Mouse (Mus musculus): ENCODE results near the gene Chmp6.

The Chmp6 gene

GRCm38 (mm10) chr11:119913291-119913934 lies at the start of gene Chmp6:
Chmp6 (plus strand) TSS chr11:119913441.
- DNase-seq = peak; percentile 86

GRCm38 (mm10) chr11:119866837-119867236 lies 46.4 kb upstream of the Chmp6 start:
- DNase-seq = no peak

DNA sequence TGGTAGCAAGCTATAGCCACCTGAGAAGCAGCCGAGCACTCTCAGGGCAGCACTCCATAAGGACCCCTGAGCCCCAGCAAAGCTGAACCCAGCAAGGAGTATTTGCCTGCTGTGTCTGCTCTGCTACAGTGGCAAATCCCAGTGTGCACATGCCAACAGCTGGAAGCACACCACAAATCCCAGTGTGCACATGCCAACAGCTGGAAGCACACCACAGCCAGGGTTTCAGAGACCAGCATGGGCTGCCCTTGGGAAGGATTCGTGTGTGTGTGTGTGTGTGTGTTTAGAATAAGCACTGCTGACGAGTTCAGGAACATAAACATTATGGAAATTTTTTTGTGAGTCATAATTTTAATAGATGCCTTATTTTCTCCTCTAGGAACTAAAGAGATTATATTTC lies 45.1 kb upstream of the Chmp6 start:
- no peak for DNase-seq

DNA sequence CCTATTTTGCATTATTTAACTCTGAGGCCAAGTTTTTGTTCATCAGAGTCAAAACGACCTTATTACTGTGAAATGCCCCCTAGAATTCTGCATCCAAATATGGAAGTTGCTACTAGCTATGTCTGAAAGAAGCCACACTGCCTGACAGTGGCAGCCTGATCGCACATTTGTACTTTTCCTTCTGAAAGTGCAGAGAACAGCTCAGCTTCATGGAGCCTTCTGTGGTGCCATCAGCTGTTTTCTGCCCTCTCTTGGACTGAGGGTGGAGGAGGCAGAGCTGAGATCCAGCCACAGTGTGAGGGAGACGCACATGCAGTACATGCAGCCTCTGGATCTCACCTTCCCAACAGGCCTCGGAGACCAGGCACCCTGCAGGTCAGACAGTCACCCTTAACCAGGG lies 44.7 kb upstream of the Chmp6 start:
- no peak for DNase-seq

GRCm38 (mm10) chr11:119871141-119871540 lies 42.1 kb upstream of the Chmp6 start:
- DNase-seq = peak; percentile 51

GRCm38 (mm10) chr11:119873643-119874042 lies 39.6 kb upstream of the Chmp6 start:
- DNase-seq = no peak

DNA sequence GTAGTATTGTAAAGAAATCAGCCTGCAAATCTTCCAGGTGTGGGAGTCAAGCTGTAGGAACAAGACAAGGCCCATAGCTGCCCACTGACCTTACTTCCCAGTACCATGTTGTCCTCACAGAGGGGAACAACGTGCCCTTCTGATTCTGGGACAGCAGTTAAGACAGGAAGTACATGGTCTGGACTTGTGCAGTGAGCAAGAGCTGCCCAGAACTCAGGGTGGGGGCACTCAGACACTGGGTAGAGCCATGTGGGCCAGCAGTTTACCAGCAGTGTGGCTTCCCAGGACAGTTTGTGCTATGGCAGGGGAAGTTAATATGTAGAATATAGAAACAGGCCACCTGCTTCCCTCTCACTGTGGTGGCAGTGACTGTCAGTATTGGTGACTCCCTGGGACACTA lies 38.4 kb upstream of the Chmp6 start:
- no peak for DNase-seq

DNA sequence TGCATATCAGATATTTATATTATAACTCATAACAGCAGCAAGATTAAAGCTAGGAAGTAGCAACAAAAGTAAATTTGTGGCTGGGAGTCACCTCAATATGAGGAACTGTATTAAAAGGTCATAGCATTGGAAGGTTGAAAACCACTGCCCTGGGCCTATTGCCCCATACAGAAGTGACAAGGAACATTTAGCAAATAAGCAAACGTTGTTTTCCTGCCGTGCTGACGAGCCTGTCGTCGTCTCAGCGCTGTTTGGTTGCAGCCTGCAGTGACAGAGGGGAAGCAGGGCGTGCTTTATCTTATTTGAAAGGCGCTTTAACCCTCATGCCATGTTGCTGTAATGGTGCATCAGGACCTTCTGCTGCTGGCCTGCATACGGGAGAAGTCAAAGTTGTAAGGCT lies 37.6 kb upstream of the Chmp6 start:
- DNase-seq = no peak

DNA sequence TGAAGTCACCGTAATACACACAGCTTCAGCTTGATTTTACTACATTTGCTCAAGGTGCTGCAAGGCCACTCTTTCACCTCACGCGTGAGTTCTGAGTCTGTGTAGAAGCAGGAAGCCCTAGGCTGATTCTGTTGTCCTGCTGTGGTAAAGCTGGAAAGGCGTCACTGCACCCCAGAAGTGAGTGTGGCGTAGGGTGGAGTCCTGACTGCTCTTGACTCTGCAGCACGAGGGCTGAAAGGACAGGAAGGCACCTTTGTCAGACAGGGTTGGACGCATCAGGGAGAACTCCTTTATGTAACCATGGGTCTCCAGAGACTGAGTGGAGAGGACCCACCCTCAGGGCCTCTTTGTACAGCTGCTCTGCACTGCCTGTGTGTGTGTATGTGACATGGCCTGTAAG lies 36.1 kb upstream of the Chmp6 start:
- no peak for DNase-seq

DNA sequence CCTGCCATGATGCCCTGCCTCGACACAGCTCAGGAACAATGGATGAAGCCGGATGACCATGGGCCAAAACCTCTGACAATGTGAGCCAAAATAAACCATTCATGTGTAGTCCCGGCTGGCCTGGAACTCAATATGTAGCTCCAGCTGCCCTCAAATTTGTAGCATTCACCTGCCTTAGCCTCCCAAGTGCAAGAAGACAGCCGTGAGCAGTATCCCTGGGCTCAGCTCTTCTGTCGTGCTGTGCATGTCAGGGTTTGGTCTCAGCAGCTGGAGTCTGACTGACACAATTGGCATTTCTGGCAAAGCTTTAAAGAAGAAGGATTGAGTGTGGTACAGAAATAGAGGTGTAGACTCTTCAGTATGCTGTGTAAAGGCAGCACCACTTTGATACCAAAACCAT lies 33.7 kb upstream of the Chmp6 start:
- DNase-seq = no peak

GRCm38 (mm10) chr11:119883646-119884045 lies 29.6 kb upstream of the Chmp6 start:
- no peak for DNase-seq

GRCm38 (mm10) chr11:119889966-119890365 lies 23.3 kb upstream of the Chmp6 start:
- DNase-seq = no peak

- no peak for DNase-seq
These were observed 21.5 kb upstream of the Chmp6 start for GRCm38 (mm10) chr11:119891601-119892215.

- no peak for DNase-seq
These were observed 19.5 kb upstream of the Chmp6 start for GRCm38 (mm10) chr11:119893667-119894236.

DNA sequence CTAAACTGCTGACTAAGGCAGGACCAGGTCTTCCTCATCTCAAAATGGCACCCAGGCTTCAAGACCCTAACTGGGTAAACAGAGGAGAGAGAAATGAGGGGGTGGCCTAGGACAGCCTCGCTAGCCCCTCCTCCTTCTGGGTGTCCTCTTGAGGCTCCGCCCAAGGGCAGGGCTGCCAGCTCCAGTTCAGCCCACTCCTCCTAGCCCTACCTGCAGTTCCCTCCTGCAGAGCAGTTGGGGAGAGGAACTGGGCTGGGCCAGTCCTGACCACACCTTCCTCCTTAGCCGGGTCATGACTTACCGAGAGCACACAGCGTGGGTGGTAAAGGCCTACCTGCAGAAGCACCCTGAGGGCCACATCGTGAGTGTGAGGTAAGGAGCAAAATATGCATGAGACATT lies 18.6 kb upstream of the Chmp6 start:
- no peak for DNase-seq

DNA sequence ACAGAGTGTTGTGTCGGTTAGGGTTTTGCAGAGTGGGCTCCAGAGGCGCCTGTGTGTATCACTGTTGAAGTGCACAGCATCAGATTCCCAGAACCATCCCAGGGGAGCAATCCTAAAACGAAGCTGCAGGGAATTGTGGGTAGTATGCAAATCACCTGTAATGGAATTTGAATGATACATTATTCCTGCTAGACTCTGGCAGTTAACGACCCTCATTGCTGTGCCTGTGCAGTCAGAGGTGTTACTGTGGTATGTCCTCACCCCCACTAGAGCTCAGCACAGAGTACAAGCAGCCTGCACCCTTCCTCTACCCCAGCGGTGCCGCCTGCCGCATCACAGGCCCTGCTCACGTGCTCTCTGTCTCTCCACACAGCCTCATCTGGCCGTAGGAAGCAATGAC lies 16.2 kb upstream of the Chmp6 start:
- DNase-seq = no peak

DNA sequence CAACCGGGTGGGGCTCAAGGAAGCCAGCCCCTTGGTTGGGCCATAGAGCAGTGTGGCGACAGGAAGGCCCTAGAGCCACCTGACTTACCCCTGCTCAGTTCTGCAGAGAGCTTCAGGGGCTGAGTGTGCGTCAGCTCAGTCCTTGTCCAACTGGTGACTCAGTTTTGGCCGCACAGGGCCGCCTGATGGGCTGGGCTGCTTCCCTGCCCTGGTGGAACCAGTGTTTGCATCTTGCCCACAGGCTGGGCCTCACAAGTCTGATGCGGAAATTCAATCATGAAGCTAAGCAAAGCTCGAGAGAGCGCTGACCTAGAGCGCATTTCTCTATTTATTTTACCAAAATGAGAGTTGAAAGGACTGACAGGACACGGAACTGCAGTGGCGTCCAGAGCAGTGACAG lies 14.3 kb upstream of the Chmp6 start:
- DNase-seq = no peak

DNA sequence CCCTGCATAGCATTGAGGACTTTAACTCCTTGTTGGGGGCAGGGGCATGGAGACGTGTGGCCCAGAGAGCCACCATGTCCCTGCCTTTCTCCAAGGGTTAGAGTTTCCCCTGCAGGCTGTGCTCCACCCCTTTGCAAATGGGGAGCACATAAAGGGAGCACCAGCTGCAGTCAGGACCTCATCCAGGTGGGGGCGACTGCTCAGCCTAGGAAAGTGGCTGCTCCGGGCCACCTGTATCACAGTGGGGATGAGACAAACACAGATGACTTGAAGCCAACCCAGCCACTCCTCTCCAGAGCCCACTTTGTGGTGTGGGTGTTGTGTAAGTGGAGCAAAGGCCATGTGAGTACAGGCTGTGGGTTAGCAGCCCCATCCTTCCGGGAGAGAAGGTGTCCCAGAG lies 12.1 kb upstream of the Chmp6 start:
- peak; percentile 16 for DNase-seq

- no peak for DNase-seq
These were observed 10.3 kb upstream of the Chmp6 start for GRCm38 (mm10) chr11:119902891-119903290.

GRCm38 (mm10) chr11:119904621-119905286 lies 8.5 kb upstream of the Chmp6 start:
- peak; percentile 79 for DNase-seq

- no peak for DNase-seq
These were observed 7.4 kb upstream of the Chmp6 start for GRCm38 (mm10) chr11:119905794-119906193.

DNA sequence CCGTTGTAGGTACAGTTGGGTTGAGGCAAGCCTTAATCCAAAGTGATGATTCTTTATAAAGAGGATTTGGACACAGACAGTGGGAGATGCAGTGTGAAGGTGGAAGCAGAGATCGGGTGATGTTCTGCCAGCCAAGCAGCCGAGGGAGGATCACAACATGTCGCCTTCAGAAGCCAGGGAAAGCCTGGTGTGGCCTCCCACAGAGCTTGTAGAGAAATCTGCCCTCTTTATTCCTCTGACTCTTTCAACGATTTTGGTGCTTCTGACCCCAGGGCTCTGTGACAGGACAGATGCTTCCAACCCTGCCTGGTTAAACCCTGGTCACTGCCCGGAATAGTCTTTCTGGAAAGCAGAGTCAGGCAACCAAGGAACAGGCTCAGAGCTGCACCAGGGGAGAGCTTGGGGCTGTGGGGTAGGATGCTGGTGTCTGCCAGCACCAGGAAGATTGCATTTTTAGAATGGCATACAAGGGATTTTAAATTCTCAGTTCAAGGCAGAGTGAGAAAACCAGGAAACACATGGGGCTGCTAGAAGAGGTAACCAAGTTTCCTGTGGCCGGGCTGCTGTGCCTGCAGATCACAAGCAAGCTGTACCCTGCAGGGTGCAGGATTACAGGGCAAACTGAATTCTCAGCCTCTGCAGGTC lies 6.1 kb upstream of the Chmp6 start:
- no peak for DNase-seq

GRCm38 (mm10) chr11:119907711-119908110 lies 5.5 kb upstream of the Chmp6 start:
- no peak for DNase-seq

GRCm38 (mm10) chr11:119909436-119909835 lies 3.8 kb upstream of the Chmp6 start:
- peak; percentile 86 for DNase-seq

Data from thymus, postnatal 25 days (tissue).